8 mouse cellular contexts compared by ENCODE assay signal in the genomic region with DNA sequence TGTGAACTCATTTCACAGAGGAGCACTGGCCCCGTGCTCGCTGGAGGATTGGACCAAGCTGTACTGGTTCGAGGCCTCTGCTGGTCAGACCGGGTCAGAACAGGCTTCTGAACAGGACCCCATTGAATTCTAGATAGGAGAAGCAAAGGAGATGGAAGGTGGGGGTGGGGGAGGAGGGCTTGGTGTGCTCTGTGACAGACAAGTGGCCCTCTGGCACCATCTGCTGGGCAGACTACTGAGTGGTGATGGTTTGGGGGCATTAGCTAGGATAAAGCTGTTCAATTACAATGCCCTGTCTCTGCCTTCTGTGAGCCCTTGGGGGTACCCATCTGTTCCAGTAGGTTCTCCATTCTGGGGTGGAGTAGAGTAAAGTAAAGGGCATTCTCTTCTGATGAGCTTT. TPM values are rescaled to one million over a fixed set of nuclear protein-coding genes. Genes with fewer than 3 reads are reported as not detected.
DNase-seq lines count a peak whose midpoint lies in the region; ATAC-seq and TF ChIP-seq lines count a peak whose summit lies in the region.

No protein-coding gene starts in this region.

- H3K27me3 ChIP-seq in embryonic facial prominence, embryonic 15.5 days = peaks cover 5% of the 10 kb centered on the region; the same call in 1 of the 2 replicates

- H3K4me2 ChIP-seq in embryonic facial prominence, embryonic 15.5 days (replicated peaks) = no peak overlapping the region

- H3K4me3 ChIP-seq in bone marrow macrophage, adult 2 months (ENCODE audit: insufficient read depth, low read length) = no peak overlapping the region
- H3K4me3 ChIP-seq in embryonic facial prominence, embryonic 15.5 days (replicated peaks) = no peak overlapping the region

- peak; percentile 92 for DNase-seq in ES-CJ7 (ENCODE audit: low read depth, low spot score)
- peak; percentile 69 to 84 for DNase-seq in heart, postnatal 10 days
- peak; percentile 80 for DNase-seq in layer of hippocampus, adult 11-12 months (ENCODE audit: low spot score)
- DNase-seq in lung, adult 18-20 months = peak; percentile 44 to 57
- DNase-seq in thymus, postnatal 25 days = peak; percentile 85

- intact Hi-C loops in heart, postnatal 10 days (cut with DNase I) = loop anchor here (1.0 to 5.0 kb wide), 3 partner anchors 77 to 403 kb away; no protein-coding TSS in a partner anchor

- H3K9me3 ChIP-seq in embryonic facial prominence, embryonic 15.5 days (replicated peaks) = no peaks in the 10 kb centered on the region

- H3K9ac ChIP-seq in embryonic facial prominence, embryonic 15.5 days = 0 out of 2 replicates have a peak overlapping the region, but pooled peaks have one; percentile 12

- WGBS in embryonic facial prominence, embryonic 15.5 days = 7% methylated on average over 4 of the region's 4 CpGs

- no peak for TF ChIP-seq POLR2A in bone marrow macrophage, adult 2 months (IDR thresholded peaks at IDR 0.05; ENCODE audit: borderline replicate concordance, low read depth, low read length)

- no peaks in the 10 kb centered on the region for H3K36me3 ChIP-seq in embryonic facial prominence, embryonic 15.5 days

- H3K4me1 ChIP-seq in bone marrow macrophage, adult 2 months (ENCODE audit: control insufficient read depth, insufficient read depth, low read length) = no peaks in the 10 kb centered on the region
- H3K4me1 ChIP-seq in embryonic facial prominence, embryonic 15.5 days = 0 out of 2 replicates have a peak, but pooled peaks cover 4% of the 10 kb centered on the region

- no peak for ATAC-seq in embryonic facial prominence, embryonic 15.5 days (ENCODE audit: insufficient number of reproducible peaks, low FRiP score, low TSS enrichment, low read depth)
- peak; percentile 43; the same call in 1 of the 2 replicates for ATAC-seq in neutrophil, adult 5-6 weeks (ENCODE audit: extremely low read depth, insufficient number of reproducible peaks, low FRiP score, poor library complexity, severe bottlenecking)

- TF ChIP-seq CTCF in bone marrow macrophage, adult 2 months (IDR thresholded peaks at IDR 0.05; ENCODE audit: low read depth, low read length) = peak; percentile 64

- H3K27ac ChIP-seq in bone marrow macrophage, adult 2 months (ENCODE audit: insufficient read depth, low read depth, low read length) = no peak overlapping the region
- no peak overlapping the region for H3K27ac ChIP-seq in embryonic facial prominence, embryonic 15.5 days (replicated peaks)

RNA-seq across cellular contexts. Expression of a gene that starts 6.5 kb away (rescaled TPM):
- polyA plus RNA-seq in bone marrow macrophage, adult 2 months (2012; ENCODE audit: insufficient read depth, insufficient read length, missing spikeins) = not detected in 2 replicates
- polyA plus RNA-seq in embryonic facial prominence, embryonic 15.5 days (2015; fragmentation: Nextera tagmentation; extraction: Ambion mirVana) = not detected in 2 replicates
- total RNA-seq in heart, postnatal 10 days (2021) = not detected
- not detected in 2 replicates for total RNA-seq in neutrophil, adult 5-6 weeks (2017)

RNA-seq across cellular contexts. Expression of a gene that starts 11.5 kb away (rescaled TPM):
- polyA plus RNA-seq in bone marrow macrophage, adult 2 months (2012; ENCODE audit: insufficient read depth, insufficient read length, missing spikeins) = 155 and 164 TPM in 2 replicates
- polyA plus RNA-seq in embryonic facial prominence, embryonic 15.5 days (2015; fragmentation: Nextera tagmentation; extraction: Ambion mirVana) = 748 and 818 TPM in 2 replicates
- total RNA-seq in heart, postnatal 10 days (2021) = 100 to 1,000 TPM; 239 to 266 TPM
- 80.5 and 92.6 TPM in 2 replicates for total RNA-seq in neutrophil, adult 5-6 weeks (2017)
